Mouse (Mus musculus) limb, embryonic 10.5 days (tissue): ENCODE results near the gene Nmu. TPM values are rescaled to one million over a fixed set of nuclear protein-coding genes. Genes with fewer than 3 reads are reported as not detected.

ENCODE experiments used
- DNase-seq: peaks from one replicate; pipeline ENCODE4 v3.0.0-alpha.2; 2017; ENCODE audit warnings: low spot score
- H3K27ac ChIP-seq: fragments of 300-500 bp; sonication (generic); 2 replicates; pipeline ENCODE4 v1.5.1; 2016; ENCODE audit warnings: mild to moderate bottlenecking
- H3K27me3 ChIP-seq: fragments of 300-500 bp; sonication (generic); 2 replicates; pipeline ENCODE4 v1.6.1; 2016; ENCODE audit warnings: low read depth, mild to moderate bottlenecking; ENCODE audit not compliant: poor library complexity, severe bottlenecking
- H3K36me3 ChIP-seq: fragments of 300-500 bp; sonication (generic); 2 replicates; pipeline ENCODE4 v1.6.1; 2016; ENCODE audit warnings: mild to moderate bottlenecking, moderate library complexity
- H3K4me1 ChIP-seq: fragments of 300-500 bp; sonication (generic); 2 replicates; pipeline ENCODE4 v1.6.1; 2016
- H3K4me3 ChIP-seq: fragments of 300-500 bp; sonication (generic); 2 replicates; pipeline ENCODE4 v1.5.1; 2016; ENCODE audit warnings: mild to moderate bottlenecking, moderate library complexity
- H3K9me3 ChIP-seq: fragments of 300-500 bp; sonication (generic); replicated peaks from 2 replicates; pipeline ENCODE4 v1.6.1; 2016; ENCODE audit warnings: mild to moderate bottlenecking
- WGBS: fragments of 180-500 bp; shearing (Covaris S2); methylation state at CpG from one replicate; pipeline ENCODE4 v1.1.7; 2016; 5-methylcytosine and 5-hydroxymethylcytosine counted together
- polyA plus RNA-seq: library from polyadenylated mRNA; unstranded; fragments of >200 nt; fragmentation: Nextera tagmentation; extraction: Ambion mirVana; gene quantifications from 2 replicates; pipeline ENCODE4 v1.2.1, GENCODE M21; 2016

Gene Nmu
- polyA plus RNA-seq, 1 experiment from 2014 or later, result 0.65 TPM

GRCm38 (mm10) chr5:76351537-76351936 lies 12.1 kb downstream of the Nmu start:
- Histone ChIP-seq H3K27ac (no peak overlapping the region), H3K4me3 (no peak overlapping the region), H3K27me3 (no peaks in the 10 kb centered on the region), H3K36me3 (no peaks in the 10 kb centered on the region), H3K4me1 (no peaks in the 10 kb centered on the region), H3K9me3 (no peaks in the 10 kb centered on the region)
- no peak for DNase-seq
- WGBS, result 85% methylated on average over 5 of the region's 5 CpGs

- no peak overlapping the region for H3K27ac ChIP-seq
- no peak for DNase-seq
- H3K9me3 ChIP-seq, result no peaks in the 10 kb centered on the region
- no peak overlapping the region for H3K4me3 ChIP-seq
- no peaks in the 10 kb centered on the region for H3K27me3 ChIP-seq
- no peaks in the 10 kb centered on the region for H3K4me1 ChIP-seq
- WGBS, result 69% methylated on average over 2 of the region's 2 CpGs
- no peaks in the 10 kb centered on the region for H3K36me3 ChIP-seq
Measured at GRCm38 (mm10) chr5:76346137-76346536, 17.5 kb downstream of the Nmu start.

GRCm38 (mm10) chr5:76340931-76341330 lies 22.7 kb downstream of the Nmu start:
- Histone ChIP-seq H3K27me3 (no peaks in the 10 kb centered on the region), H3K27ac (no peak overlapping the region), H3K36me3 (no peaks in the 10 kb centered on the region), H3K4me1 (no peaks in the 10 kb centered on the region), H3K9me3 (no peaks in the 10 kb centered on the region), H3K4me3 (no peak overlapping the region)
- WGBS, result 78% methylated on average over 2 of the region's 2 CpGs
- DNase-seq, result no peak

GRCm38 (mm10) chr5:76337100-76337499 lies 26.5 kb downstream of the Nmu start:
- no peak overlapping the region for H3K27ac ChIP-seq
- H3K4me3 ChIP-seq, result no peak overlapping the region
- H3K9me3 ChIP-seq, result no peaks in the 10 kb centered on the region
- WGBS, result 89% methylated on average over 8 of the region's 8 CpGs
- no peaks in the 10 kb centered on the region for H3K27me3 ChIP-seq
- no peak for DNase-seq
- no peaks in the 10 kb centered on the region for H3K4me1 ChIP-seq
- H3K36me3 ChIP-seq, result no peaks in the 10 kb centered on the region

- Histone ChIP-seq H3K27me3 (no peaks in the 10 kb centered on the region), H3K27ac (no peak overlapping the region), H3K36me3 (no peaks in the 10 kb centered on the region), H3K4me3 (no peak overlapping the region), H3K9me3 (no peaks in the 10 kb centered on the region), H3K4me1 (no peaks in the 10 kb centered on the region)
- DNase-seq, result no peak
- 90% methylated on average over 4 of the region's 4 CpGs for WGBS
Measured at GRCm38 (mm10) chr5:76333833-76334232, 29.8 kb downstream of the Nmu start.

GRCm38 (mm10) chr5:76330953-76331352 lies 32.6 kb downstream of the Nmu start, which contains the start of gene Pdcl2:
Gene Pdcl2, minus strand, starts transcription at chr5:76331156.
- Histone ChIP-seq H3K4me3 (no peak within 1 kb of the TSS), H3K4me1 (no peaks in the 10 kb centered on the region), H3K36me3 (no peaks in the 10 kb centered on the region), H3K27ac (no peak within 1 kb of the TSS), H3K9me3 (no peaks in the 10 kb centered on the region), H3K27me3 (no peaks in the 10 kb centered on the region)
- no peak for DNase-seq
- 89% methylated on average over 7 of the region's 7 CpGs for WGBS

GRCm38 (mm10) chr5:76327296-76327695 lies 36.3 kb downstream of the Nmu start:
- Histone ChIP-seq H3K27ac (no peak overlapping the region), H3K4me3 (no peak overlapping the region), H3K36me3 (no peaks in the 10 kb centered on the region), H3K4me1 (peaks cover 14% of the 10 kb centered on the region), H3K9me3 (no peaks in the 10 kb centered on the region), H3K27me3 (no peaks in the 10 kb centered on the region)
- WGBS, result 90% methylated on average over 2 of the region's 2 CpGs
- no peak for DNase-seq

GRCm38 (mm10) chr5:76325113-76325512 lies 38.5 kb downstream of the Nmu start:
- H3K27me3 ChIP-seq, result no peaks in the 10 kb centered on the region
- no peaks in the 10 kb centered on the region for H3K36me3 ChIP-seq
- H3K27ac ChIP-seq, result no peak overlapping the region
- H3K4me1 ChIP-seq, result peaks cover 22% of the 10 kb centered on the region
- DNase-seq, result no peak
- WGBS, result 95% methylated on average over 4 of the region's 4 CpGs
- H3K9me3 ChIP-seq, result no peaks in the 10 kb centered on the region
- no peak overlapping the region for H3K4me3 ChIP-seq

- Histone ChIP-seq H3K27ac (no peak overlapping the region), H3K9me3 (no peaks in the 10 kb centered on the region), H3K4me3 (no peak overlapping the region), H3K27me3 (no peaks in the 10 kb centered on the region), H3K4me1 (peaks cover 22% of the 10 kb centered on the region), H3K36me3 (no peaks in the 10 kb centered on the region)
- no peak for DNase-seq
- WGBS, result 60% methylated on average over 11 of the region's 11 CpGs
Measured at GRCm38 (mm10) chr5:76321249-76322196, 42.1 kb downstream of the Nmu start.

GRCm38 (mm10) chr5:76308206-76308605 lies 55.4 kb downstream of the Nmu start:
- peaks cover 13% of the 10 kb centered on the region for H3K4me1 ChIP-seq
- no peaks in the 10 kb centered on the region for H3K36me3 ChIP-seq
- no peak overlapping the region for H3K27ac ChIP-seq
- no peaks in the 10 kb centered on the region for H3K9me3 ChIP-seq
- DNase-seq, result no peak
- H3K27me3 ChIP-seq, result no peaks in the 10 kb centered on the region
- 68% methylated on average over 2 of the region's 2 CpGs for WGBS
- no peak overlapping the region for H3K4me3 ChIP-seq

- DNase-seq, result no peak
- Histone ChIP-seq H3K4me1 (peaks cover 19% of the 10 kb centered on the region), H3K9me3 (no peaks in the 10 kb centered on the region), H3K4me3 (no peak overlapping the region), H3K27me3 (no peaks in the 10 kb centered on the region), H3K36me3 (no peaks in the 10 kb centered on the region), H3K27ac (no peak overlapping the region)
- WGBS, result 73% methylated on average over 3 of the region's 3 CpGs
Measured at GRCm38 (mm10) chr5:76306261-76306660, 57.3 kb downstream of the Nmu start.

- H3K9me3 ChIP-seq, result no peaks in the 10 kb centered on the region
- WGBS, result 5% methylated on average over 8 of the region's 8 CpGs
- no peaks in the 10 kb centered on the region for H3K27me3 ChIP-seq
- H3K36me3 ChIP-seq, result 0 out of 2 replicates have a peak, but pooled peaks cover 2% of the 10 kb centered on the region
- peak overlapping the region; percentile 100 for H3K4me3 ChIP-seq
- H3K27ac ChIP-seq, result no peak overlapping the region
- peak; percentile 44 for DNase-seq
- H3K4me1 ChIP-seq, result peaks cover 19% of the 10 kb centered on the region
Measured at GRCm38 (mm10) chr5:76305616-76306015, 58.0 kb downstream of the Nmu start.

- peak within 1 kb of the TSS; percentile 100 for H3K4me3 ChIP-seq
- no peaks in the 10 kb centered on the region for H3K27me3 ChIP-seq
- under 1% methylated on average over 96 of the region's 104 CpGs for WGBS
- peaks cover 19% of the 10 kb centered on the region for H3K4me1 ChIP-seq
- peak; percentile 92 for DNase-seq
- H3K9me3 ChIP-seq, result no peaks in the 10 kb centered on the region
- H3K36me3 ChIP-seq, result 0 out of 2 replicates have a peak, but pooled peaks cover 2% of the 10 kb centered on the region
- H3K27ac ChIP-seq, result peak within 1 kb of the TSS; percentile 98
Measured at GRCm38 (mm10) chr5:76304452-76305341, 58.9 kb downstream of the Nmu start, which contains the start of gene Clock. Gene Clock, minus strand, starts transcription at chr5:76304792.
